Mouse (Mus musculus) heart, postnatal 25 days (tissue): ENCODE measurements around the gene Rccd1. TPM values are rescaled to one million over a fixed set of nuclear protein-coding genes. Genes with fewer than 3 reads are reported as not detected.

Experiments
- DNase-seq: peaks from one replicate; pipeline ENCODE4 v3.0.0; 2022; ENCODE audit warnings: low spot score
- intact Hi-C: fragments of 180-260 bp; cut with DNase I; formaldehyde crosslinking; loops from one replicate; pipeline ENCODE4 v1.15.1; 2025
- total RNA-seq, 2 experiments: library from RNA; stranded (reverse); gene quantifications; 2 replicates each; pipeline ENCODE4 v1.2.3; 2021

Gene Rccd1
- 1 to 10 TPM; 6.1 to 6.7 TPM for total RNA-seq

DNA sequence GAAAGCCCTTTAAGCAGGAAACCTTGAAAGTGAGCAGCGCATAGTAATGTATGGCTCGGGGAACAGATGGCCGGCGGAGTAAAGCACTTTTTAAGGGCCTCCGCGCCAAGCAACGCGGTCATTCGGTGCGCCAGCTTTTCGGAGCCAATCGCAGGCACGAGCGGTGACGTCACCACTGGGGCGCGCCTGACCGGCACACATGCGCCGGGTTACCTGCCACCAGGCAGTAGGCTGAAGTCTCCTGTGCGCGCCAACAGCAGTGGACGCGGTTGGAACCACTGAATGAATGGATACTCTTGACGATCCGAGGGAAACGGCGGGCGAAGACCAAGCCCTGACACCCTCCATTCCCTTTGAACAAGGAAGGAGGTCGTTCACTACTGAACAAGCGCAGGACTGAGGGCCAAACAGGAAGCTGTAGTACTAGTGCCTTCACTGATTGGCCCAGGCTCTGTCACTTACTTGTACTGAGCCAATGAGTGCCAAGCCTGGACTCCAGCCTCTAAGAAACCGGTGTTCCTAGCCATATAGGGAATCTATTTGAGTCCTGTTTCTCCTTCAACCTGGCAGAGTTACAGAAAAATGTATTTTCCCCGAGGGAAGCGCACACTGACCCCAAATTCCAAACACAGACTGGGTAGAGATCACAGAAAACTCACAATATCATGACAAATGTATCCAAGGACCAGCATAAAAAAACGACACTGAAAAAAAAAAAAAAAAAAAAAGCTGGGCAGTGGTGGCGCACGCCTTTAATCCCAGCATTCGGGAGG lies at the start of gene Rccd1:
Gene Rccd1, minus strand, starts transcription at position 412 of the 773 bp plus-strand sequence.
- intact Hi-C loops: loop anchor here (2.0 to 5.0 kb wide), 2 partner anchors 27 to 182 kb away; no protein-coding TSS in a partner anchor
- peak; percentile 89 for DNase-seq

DNA sequence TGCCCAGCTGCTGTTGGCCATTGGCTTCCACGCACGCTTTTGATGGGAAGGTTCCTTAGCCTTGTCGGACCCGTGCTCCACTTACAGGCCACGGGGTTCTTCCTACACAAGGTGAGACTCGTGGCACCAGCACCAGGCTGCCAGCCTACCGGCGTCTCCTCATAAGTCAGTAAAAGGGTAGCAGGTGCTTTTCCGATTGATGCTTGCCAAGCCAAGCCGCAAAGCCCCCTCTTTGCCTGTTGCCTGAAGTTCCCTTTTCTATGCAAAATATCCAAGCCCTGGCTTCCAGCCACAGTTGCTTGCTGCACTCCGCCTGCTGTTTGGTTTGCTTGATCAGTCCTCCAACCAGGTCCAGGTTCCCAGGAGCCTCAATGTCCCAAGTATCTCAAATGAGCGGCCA lies 49.6 kb upstream of the Rccd1 start:
- DNase-seq: no peak
- intact Hi-C loops: loop anchor here (2.0 to 5.0 kb wide), 2 partner anchors 33 to 232 kb away; partner anchors contain the start of gene Unc45a

DNA sequence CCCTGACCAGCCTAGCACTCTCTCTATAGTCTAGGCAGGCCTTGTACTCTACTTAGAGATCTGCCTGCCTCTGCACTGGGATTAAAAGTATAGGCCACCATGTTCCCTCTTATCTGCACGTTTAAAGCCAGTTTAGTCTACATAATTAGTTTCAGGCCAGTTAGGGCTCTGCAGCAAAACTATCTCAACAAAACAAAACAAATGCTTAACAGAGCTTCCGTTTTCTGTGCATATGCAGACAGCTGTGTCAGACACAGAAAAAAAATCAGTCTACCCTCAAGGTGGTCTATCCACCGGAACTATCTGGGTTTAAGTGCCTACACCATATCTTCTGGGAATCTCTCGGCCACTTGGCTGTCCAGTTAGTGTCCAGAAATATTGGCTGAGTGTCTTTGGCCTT lies 49.1 kb upstream of the Rccd1 start:
- no peak for DNase-seq
- intact Hi-C loops: loop anchor here (2.0 to 5.0 kb wide), 2 partner anchors 33 to 231 kb away; partner anchors contain the start of gene Unc45a

DNA sequence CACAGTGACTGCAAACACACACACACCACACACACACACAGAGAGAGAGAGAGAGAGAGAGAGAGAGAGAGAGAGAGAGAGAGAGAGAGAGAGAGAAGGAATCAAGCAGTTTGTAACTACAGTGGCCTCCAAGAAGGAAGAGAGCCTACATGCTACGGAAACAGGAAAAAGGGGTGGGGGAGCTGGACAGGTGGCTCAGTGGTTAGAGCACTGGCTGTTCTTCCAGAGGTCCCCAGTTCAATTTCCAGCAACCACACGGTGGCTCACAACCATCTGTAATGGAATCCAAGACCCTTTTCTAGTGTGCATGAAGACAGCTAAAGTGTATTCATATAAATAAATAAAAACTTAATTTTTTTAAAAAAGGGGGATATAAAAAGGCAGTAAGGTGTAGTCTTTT lies 48.4 kb upstream of the Rccd1 start:
- no peak for DNase-seq
- intact Hi-C loops: loop anchor here (2.0 to 5.0 kb wide), 2 partner anchors 32 to 230 kb away; partner anchors contain the start of gene Unc45a

DNA sequence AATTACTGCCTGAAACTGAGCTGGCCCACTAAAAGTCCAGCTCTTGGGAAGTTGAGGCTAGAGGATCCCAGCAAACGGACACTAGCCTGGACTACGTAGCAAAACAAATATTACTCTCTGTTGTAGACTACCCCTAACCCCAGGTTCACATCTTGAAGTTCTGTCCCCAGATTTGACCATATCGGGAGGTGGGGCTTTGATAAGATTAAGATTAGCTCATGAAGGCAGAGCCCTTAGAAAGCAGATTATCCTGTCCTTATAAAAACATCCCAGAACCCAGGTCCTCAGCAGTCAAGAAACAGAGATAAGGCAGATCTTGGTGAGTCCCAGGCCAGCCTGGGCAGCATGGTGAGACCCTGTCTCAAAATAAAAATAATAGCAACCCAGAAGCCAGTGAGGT lies 47.9 kb upstream of the Rccd1 start:
- intact Hi-C loops: loop anchor here (2.0 to 5.0 kb wide), 2 partner anchors 31 to 230 kb away; partner anchors contain the start of gene Unc45a
- no peak for DNase-seq

DNA sequence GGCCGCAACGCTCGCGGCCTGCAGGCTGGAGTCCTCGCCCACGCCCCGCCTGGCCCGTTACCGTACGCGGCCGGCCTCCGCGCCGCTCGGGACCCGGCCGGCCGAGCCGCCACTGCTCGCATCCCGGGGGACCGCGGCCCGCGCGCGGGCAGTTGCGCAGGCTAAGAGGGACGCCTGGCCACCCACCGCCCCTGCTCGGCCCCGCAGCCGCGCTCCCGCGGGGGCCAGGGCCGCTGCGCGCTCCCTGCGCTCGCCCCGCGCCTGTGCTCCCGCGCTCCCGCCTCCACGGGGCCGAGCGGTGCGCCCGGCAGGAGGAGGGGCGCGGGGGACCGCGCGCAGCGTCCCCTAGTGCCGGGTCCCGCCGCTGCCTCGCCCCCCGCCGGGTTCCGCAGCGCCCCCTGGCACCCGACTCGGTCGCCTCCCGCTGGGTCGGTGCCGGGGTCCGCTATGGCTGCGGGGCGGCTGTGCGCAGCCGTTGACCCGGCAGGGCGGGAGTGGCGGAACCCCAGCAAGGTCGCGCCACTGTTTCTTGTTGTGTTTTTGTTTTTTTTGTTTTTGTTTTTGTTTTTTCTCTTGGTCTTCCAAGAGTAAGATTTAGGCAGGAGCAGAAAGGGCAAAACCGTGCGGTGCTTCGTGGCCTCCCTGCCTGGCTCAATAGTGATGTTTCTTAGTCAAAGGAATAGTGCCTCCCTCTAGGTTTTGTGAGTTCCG lies 46.9 kb upstream of the Rccd1 start, which contains the start of gene Man2a2:
Gene Man2a2, minus strand, starts transcription at position 335 of the 711 bp plus-strand sequence.
- DNase-seq: peak; percentile 70
- intact Hi-C loops: loop anchor here (5.0 kb wide), 1 partner anchor 229 kb away; no protein-coding TSS in a partner anchor

DNA sequence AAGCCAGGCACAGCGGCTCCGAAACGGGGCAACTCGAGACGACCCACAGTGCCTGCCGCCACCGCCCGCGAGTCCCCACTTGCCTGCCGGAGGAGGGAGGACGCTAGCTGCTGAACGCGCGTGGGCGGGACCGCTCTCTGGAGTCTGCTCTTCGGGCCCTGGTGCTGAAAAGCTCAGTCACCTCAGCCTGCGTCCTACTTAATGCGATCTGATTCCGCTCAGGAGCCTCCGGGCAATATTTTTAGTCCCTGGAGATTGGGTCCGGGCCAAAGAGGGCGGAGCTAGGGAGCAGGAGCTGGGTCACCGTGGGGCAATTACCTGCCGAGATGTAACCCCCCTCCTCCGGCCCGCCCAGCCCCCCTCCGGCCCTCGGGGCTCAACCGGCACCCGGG lies 46.4 kb upstream of the Rccd1 start:
- peak; percentile 61 for DNase-seq
- intact Hi-C loops: loop anchor here (5.0 kb wide), 1 partner anchor 228 kb away; no protein-coding TSS in a partner anchor

DNA sequence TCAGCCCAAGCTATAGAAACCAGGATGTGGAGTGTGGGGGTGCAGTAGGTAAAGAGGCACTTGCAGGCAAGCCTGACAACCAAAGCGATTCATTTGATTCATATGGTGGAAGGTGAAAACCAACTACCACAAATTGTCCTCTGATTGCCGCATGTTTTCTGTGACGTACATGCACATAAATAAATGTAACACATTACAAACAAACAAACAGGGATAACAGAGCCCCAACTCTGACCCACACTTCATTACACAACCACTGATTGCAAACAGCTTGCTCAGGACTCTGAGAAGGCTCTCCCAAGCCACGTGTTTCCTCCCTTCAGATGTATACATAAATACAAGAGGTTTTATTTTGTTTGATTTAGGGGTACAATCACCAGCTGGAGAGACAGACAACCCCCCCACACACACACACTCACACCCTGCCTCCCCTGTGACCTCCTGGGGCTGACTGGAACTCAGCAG lies 45.7 kb upstream of the Rccd1 start:
- intact Hi-C loops: loop anchor here (5.0 kb wide), 1 partner anchor 228 kb away; no protein-coding TSS in a partner anchor
- DNase-seq: no peak

DNA sequence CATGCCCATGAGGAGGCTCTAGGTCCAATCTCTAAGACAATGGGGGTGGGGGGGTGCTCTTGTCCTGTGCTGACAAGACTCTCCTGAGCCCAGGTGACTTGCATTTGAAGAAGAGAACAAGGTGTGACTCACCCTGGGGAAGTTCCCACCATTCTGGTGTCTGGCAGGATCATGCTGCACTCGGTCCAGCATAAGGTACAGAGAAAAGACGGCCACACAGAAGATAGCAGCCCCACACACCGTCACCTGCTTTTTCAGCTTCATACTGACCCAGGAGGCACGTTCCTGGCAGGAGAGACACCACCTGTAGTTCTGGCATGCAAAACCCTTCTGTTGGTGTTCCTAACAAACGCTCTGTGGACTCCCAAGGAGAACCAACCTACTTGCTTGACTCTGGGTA lies 45.2 kb upstream of the Rccd1 start:
- no peak for DNase-seq
- intact Hi-C loops: no loop called here

DNA sequence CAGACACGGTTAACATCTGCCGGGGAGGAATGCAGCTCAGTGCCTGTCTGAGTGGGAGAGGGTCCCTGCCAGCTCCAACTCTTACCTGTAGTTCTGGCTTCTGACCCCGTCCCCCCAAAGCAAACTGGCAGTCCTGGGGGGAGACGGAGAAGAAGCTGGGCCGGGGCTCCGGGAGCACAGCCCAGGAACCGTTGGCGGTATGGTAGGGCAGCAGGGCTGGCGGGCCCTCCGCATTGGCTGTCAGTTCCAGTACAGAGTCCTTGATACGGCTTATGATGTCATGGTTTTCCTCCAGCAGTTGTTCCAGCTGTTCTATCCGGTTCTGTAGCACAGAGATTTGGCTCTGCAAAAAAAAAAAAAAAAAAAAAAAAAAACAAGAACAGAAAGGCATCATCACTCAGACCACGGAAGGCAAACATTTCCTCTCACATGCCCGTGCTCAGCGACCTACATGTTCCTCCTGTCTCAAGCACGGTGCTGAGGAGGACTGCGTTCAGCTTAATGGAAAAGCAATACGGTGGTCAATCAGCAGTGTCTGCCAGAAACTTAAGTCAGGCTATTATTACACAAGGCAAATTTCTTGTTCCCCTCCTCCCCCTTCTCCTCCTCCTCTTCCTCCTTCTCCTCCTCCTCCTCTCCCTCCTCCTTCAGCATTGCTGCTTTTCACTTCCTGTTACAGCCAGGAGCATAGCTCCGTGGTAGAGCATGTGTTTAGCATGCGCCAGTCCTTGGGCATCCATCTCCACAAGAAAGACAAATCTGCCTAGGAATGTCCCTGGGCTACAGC lies 44.6 kb upstream of the Rccd1 start:
- intact Hi-C loops: no loop called here

DNA sequence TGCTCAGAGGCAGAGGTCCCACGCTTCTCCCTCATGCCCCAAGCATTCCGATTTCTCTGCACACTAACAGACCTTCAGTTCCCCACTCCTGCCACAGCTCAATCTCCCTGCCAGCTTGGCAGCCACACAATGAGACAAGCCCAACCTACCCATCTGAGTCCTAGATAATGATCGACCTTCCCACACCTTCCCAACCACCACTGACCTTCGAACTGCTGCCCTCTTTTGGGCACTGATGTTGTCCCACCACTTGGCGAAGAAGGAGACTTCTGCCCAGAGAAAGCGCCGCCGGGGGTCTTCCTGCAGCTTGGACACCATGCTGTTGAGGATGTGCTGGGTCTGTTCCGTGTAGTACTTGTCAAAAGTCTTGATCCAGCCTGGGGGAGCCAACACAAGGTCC lies 43.8 kb upstream of the Rccd1 start:
- no peak for DNase-seq
- intact Hi-C loops: no loop called here

More for the DNA sequence above, 44.6 kb upstream of the Rccd1 start:
- DNase-seq: peak; percentile 30

DNA sequence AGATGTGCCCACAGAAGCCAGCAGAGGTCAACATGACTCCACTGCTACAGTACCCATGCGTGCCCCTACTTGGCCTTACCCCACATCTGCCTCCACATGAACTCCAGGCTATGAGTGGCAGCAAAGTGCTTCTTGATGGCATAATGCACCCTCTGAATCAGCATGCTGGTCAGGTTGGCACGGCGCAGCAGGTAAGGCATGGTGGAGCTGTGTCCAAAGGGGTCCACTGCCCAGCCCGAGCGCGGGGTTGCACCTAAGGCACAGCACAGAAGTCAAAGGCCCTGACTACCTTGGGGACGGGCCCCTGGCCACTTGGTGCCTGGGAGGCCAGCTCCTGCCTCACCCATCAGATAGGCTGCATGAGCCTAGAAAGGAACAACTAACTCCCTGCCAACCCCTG lies 43.0 kb upstream of the Rccd1 start:
- intact Hi-C loops: no loop called here
- no peak for DNase-seq

DNA sequence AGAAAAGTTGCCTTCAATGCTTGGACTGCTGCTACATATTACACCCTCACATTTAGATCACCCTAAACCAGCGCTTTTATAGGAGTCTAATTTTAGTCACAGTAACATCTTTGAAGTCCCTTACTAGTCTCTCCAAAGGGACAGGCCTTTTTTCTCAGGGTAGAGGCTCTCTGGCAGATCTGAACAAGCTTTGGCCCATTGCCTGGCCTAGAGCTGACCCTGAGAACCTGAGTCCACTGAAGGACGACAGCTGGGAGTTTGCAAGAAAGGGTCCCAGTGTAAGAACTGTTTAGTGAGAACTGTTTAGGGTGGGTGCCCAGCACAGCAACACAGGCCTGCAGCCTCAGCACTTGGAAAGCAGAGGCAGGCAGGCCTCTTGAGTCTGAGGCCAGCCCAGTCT lies 41.5 kb upstream of the Rccd1 start:
- intact Hi-C loops: no loop called here

DNA sequence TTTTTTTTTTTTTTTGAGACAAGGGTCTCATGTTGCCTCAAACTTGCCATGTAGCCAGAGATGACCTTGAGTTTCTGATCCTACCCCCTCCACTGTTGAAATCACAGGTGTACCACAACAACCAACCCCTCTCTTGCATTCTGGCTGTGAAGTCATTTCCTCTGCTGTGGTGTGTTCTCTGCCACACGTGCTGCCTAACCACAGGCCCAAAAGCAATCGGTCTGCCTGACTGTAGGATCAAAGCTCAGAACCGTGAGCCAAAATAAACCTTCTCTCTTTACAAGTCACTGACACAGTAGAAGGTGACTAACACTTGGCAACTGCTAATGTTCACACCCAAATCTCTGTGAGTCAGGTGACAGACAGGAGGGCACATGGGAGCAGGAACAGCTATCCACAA lies 36.2 kb upstream of the Rccd1 start:
- no peak for DNase-seq
- intact Hi-C loops: no loop called here

More for the DNA sequence above, 41.5 kb upstream of the Rccd1 start:
- no peak for DNase-seq

DNA sequence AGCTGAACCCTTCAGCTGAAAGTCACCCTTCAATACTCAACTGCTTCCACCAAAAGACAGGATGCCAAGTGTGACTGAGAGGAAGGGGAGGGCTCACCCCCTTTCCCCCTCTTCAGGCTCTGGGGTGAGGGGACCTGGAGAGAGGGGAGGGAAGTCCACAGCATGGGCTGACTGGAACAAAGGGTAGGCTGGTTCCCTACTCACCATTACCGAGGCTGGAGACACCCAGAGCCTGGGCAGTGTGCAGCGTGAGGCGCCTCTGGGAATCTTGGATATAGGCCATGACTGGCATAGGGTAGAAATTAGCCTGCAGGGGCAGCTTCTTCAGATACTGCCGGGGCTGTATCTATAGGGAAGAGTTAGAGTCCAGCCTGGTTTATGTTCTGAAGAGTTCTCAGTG lies 33.8 kb upstream of the Rccd1 start:
- intact Hi-C loops: no loop called here
- no peak for DNase-seq

DNA sequence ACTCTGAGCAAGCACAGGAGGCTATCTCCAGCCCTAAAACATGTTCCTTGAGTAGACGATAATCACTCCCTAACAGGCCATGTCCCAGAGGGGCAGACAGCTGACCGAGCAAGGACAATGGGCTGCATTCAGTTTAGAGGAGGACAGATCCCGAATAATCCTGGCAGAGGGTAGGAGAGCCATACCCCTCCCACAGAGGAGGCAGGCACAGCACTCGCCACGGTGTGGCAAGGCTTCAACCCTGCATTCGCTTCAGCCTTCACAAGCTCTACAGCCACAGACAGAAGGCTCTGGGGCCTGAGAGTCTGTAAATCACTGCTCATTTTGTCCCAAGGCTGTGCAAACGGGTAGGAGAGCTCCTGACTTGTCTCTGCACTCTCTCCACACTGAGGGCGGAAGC lies 32.9 kb upstream of the Rccd1 start:
- intact Hi-C loops: no loop called here
- DNase-seq: peak; percentile 30

DNA sequence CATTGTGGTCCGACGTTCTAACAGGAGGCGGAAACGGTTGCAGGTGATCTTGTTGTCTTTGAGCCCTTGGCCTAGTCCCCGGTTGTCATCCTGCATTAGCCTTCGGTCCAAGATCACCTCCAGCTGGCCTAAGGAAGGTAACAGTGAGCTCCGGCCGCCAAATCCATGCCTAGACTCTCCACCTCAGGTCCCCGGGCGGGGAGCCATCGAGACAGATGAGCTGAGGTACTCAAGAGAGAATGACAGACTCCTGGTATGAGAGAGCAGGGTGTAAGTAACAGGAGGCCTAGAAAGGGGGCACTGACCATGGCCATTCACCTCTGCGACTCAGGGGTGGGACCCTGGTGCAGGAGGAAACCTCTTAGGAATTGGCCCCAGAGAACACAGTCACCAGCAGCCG lies 32.1 kb upstream of the Rccd1 start:
- intact Hi-C loops: no loop called here
- DNase-seq: no peak

DNA sequence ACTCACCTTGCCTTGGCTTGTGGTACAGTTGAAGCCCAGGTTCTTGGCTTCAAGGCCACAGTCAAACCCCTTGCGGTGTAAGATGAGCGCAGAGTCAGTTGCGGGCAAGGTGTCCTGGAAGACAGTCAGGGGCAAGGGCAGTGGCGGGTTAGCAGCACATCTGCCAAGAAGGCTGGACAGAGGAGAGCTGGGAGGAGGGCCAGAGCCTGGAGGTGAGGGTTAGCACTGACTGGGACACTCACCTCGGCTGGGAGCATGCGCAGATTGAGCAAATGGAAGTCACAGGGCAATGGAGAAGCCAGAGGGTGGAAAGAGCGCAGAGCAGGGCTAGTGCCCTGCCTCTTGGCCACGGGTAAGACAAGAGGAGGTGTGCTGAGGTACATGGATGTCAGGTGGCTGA lies 28.7 kb upstream of the Rccd1 start:
- no peak for DNase-seq
- intact Hi-C loops: no loop called here

DNA sequence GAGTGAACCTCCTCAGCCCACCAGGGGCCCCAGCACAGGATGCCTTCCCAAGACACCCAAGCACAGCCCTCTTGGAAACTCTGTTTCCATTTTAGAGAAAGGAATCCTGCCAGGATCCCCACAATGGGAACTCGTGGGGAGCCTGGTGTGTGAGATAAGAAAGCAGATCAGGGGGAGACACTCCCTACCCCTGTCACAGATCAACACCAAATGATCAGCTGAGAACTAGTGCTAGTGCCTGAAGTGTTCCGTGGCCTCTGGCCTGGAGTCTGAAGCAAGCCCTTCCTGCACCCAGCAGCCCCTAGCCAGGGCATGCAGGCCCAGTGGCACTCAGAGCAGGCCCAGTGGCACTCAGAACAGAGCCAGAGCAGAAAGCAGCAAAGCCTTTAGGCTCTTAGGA lies 26.6 kb upstream of the Rccd1 start:
- no peak for DNase-seq
- intact Hi-C loops: no loop called here
